Mouse (Mus musculus) retina, postnatal 7 days (tissue): ENCODE results near the gene Mst1.

ENCODE experiments used
- DNase-seq: peaks from one replicate; pipeline ENCODE4 v3.0.0-alpha.2; 2012; ENCODE audit warnings: low read depth, low spot score

The Mst1 gene

DNA sequence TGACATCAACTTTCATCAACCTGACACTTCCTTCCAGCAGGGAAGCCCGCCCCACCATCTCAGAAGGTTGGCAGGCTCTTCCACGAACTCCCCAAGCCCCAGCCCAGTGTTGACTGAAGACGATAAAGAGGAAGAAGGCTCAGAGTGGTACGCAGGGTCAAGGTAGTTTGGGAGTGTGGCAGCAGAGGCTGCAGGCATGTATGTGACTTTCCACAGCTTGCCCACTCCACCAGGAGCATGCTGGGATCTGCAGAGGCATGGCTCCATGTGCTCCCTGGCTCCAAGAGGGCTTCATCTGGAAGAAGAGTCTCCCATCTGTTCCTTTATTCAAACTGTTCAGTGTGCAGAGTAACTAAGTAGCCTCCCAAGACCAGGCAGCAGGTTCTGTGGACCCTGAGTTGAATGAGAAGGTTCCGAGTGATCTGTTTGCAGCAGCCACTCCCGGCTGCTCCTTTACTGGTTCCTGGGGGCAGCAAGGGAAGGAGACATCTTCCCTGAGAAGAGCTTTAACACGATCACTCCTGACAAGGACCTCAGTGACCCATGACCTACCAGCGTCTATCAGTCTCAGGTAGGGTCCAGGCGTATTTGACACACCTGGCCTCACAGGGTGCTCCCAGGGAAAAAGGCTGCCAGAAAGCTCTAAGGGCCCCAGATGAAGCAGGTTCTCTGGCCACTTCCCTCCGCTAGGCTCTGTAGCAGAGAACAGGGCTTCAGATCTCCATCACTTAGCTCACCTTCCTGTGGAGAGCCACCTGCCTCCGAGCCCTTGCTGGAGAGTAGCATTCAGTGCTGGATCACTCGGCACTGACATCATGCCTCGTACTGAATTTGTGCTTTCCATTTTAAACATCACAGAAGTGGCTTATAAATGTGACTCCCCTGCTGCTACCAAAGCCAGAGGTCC, 49.1 kb downstream of the Mst1 start:
- no peak for DNase-seq

DNA sequence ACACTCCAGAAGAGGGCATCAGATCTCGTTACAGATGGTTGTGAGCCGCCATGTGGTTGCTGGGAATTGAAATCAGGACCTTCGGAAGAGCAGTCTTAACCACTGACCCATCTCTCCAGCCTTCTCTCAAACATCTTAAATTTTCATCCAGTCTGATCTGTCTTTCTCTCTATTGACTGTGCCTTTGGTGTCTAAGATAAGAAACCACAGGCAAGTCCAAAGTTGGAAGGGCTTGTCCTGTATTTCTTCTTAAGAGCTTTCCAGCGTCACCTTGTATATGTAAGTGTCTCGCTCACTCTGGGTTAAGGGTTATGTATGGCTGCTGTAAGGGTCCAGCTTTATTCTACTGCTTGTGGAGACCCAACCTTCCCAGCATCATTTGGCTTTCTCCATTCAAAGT, 51.3 kb downstream of the Mst1 start:
- no peak for DNase-seq

DNA sequence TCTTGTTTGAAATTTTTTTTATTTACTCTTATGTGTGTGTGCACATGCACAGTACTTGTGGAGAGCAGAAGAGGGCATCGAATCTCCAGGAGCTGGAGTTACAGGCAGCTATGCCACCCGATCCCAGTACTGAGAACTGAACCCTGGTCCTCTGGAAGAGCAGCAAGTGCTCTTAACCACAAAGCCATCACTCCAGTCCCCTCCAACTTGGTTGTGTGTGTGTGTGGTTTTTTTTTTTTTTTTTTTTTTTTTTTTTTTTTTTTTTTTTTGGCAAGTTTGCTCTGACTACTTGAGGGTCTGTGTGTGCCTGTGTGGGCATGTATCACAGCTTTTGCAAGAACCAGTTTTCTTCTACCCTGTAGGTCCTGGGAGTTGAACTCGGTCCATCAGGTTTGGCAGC, 52.1 kb downstream of the Mst1 start:
- DNase-seq: no peak

DNA sequence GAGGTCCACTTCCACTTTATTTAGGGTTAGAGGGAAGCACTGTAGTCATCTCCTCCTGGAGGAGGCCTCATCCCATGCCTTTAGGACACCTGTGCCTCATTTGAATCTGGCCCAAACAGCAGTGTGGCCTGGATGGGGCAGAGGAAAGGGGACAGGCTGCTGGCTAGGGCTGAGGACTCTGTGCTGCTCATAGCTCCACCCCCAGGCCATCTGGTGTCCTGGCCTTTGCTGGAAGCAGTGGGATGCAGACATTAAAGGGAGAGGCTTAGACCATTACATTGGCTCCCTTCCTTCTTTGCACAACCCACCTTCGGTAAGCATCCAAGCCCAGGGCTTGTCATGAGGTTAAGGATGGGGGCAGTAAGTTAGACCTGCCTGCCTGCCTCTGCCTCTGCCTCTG, 53.2 kb downstream of the Mst1 start:
- DNase-seq: no peak
